Mouse (Mus musculus) adrenal gland, postnatal 14 days (tissue): ENCODE data around the gene Tmem30b. TPM values are rescaled to one million over a fixed set of nuclear protein-coding genes. Genes with fewer than 3 reads are reported as not detected.
A peak's percentile ranks its signal among the peaks of the same experiment; 100 is the strongest.
"Not testable (repeated sequence)": the region's sequence is repeated elsewhere in the genome, so short reads cannot be mapped to it uniquely, and the experiment has no call there.

Experiments
- DNase-seq: peaks from one replicate; pipeline ENCODE4 v3.0.0; 2021; ENCODE audit warnings: mixed read lengths
- long read RNA-seq, 2 experiments: library from polyadenylated mRNA; stranded (forward); transcript quantifications; one replicate each; pipeline ENCODE4 v2.0.0; 2021
- total RNA-seq: library from RNA; stranded (reverse); gene quantifications from 2 replicates; pipeline ENCODE4 v1.2.3, GENCODE M21; 2021

The Tmem30b gene
- 0.64 and 3.1 TPM in 2 replicates for total RNA-seq
- long read RNA-seq, experiment 1, partial matches to known transcripts: 0 of 1 reads
- long read RNA-seq, experiment 1, other reads (novel, unspliced or antisense): 0 of 1 reads
- long read RNA-seq, experiment 2, transcript Tmem30b-201 (1 exons, 2,991 nt): major isoform, 8 of 8 reads
- long read RNA-seq, experiment 2, partial matches to known transcripts: 0 of 8 reads
- long read RNA-seq, experiment 2, other reads (novel, unspliced or antisense): 0 of 8 reads

GRCm38 (mm10) chr12:73546086-73546711 is at the start of gene Tmem30b:
Gene Tmem30b (minus strand): TSS chr12:73546392.
- DNase-seq: peak; percentile 20

GRCm38 (mm10) chr12:73595226-73595625 is 49.0 kb upstream of the Tmem30b start:
- no peak for DNase-seq

- no peak for DNase-seq
Measured at GRCm38 (mm10) chr12:73594177-73594745, 48.1 kb upstream of the Tmem30b start.

GRCm38 (mm10) chr12:73593021-73593798 is 47.0 kb upstream of the Tmem30b start:
- DNase-seq: no peak

GRCm38 (mm10) chr12:73591625-73592024 is 45.4 kb upstream of the Tmem30b start:
- peak; percentile 70 for DNase-seq

GRCm38 (mm10) chr12:73590627-73591276 is 44.6 kb upstream of the Tmem30b start:
- no peak for DNase-seq

GRCm38 (mm10) chr12:73587262-73587661 is 41.1 kb upstream of the Tmem30b start:
- no peak for DNase-seq

GRCm38 (mm10) chr12:73585850-73586249 is 39.7 kb upstream of the Tmem30b start:
- no peak for DNase-seq

- DNase-seq: no peak
Measured at GRCm38 (mm10) chr12:73585241-73585801, 39.1 kb upstream of the Tmem30b start.

GRCm38 (mm10) chr12:73584610-73585240 is 38.5 kb upstream of the Tmem30b start, which contains the start of gene Prkch:
Gene Prkch (plus strand): TSS chr12:73584796.
- peak; percentile 88 for DNase-seq

- DNase-seq: peak; percentile 61
Measured at GRCm38 (mm10) chr12:73583813-73584609, 37.8 kb upstream of the Tmem30b start.

- peak; percentile 36 for DNase-seq
Measured at GRCm38 (mm10) chr12:73583318-73583717, 37.1 kb upstream of the Tmem30b start.

- DNase-seq: no peak
Measured at GRCm38 (mm10) chr12:73580811-73581210, 34.6 kb upstream of the Tmem30b start.

GRCm38 (mm10) chr12:73578141-73578540 is 31.9 kb upstream of the Tmem30b start:
- no peak for DNase-seq

GRCm38 (mm10) chr12:73574632-73575031 is 28.4 kb upstream of the Tmem30b start:
- DNase-seq: no peak

GRCm38 (mm10) chr12:73565620-73565969 is 19.4 kb upstream of the Tmem30b start:
- no peak for DNase-seq

GRCm38 (mm10) chr12:73564795-73565619 is 18.8 kb upstream of the Tmem30b start:
- no peak for DNase-seq

GRCm38 (mm10) chr12:73564176-73564575 is 18.0 kb upstream of the Tmem30b start:
- DNase-seq: no peak

GRCm38 (mm10) chr12:73563122-73563521 is 16.9 kb upstream of the Tmem30b start:
- DNase-seq: not testable (repeated sequence)

GRCm38 (mm10) chr12:73560091-73560490 is 13.9 kb upstream of the Tmem30b start:
- DNase-seq: peak; percentile 26
